Mouse (Mus musculus): ENCODE data around the gene Lix1.

Lix1 gene

GRCm38 (mm10) chr17:17412176-17412575 is 9.7 kb downstream of the Lix1 start:
- DNase-seq (ENCODE audit: low spot score in 2 of 2): no peak

- no peak for DNase-seq (ENCODE audit: low spot score in 2 of 2)
Measured at GRCm38 (mm10) chr17:17414206-17414605, 11.7 kb downstream of the Lix1 start.

GRCm38 (mm10) chr17:17424609-17425307 is 22.3 kb downstream of the Lix1 start:
- DNase-seq (ENCODE audit: low spot score in 2 of 2): no peak

- no peak for DNase-seq (ENCODE audit: low spot score in 2 of 2)
Measured at GRCm38 (mm10) chr17:17425308-17425813, 22.9 kb downstream of the Lix1 start.

GRCm38 (mm10) chr17:17425906-17426305 is 23.4 kb downstream of the Lix1 start:
- no peak for DNase-seq (ENCODE audit: low spot score in 2 of 2)

GRCm38 (mm10) chr17:17428888-17429287 is 26.4 kb downstream of the Lix1 start:
- no peak for DNase-seq (ENCODE audit: low spot score in 2 of 2)

GRCm38 (mm10) chr17:17433679-17434078 is 31.2 kb downstream of the Lix1 start:
- DNase-seq (ENCODE audit: low spot score in 2 of 2): no peak

- no peak for DNase-seq (ENCODE audit: low spot score in 2 of 2)
Measured at GRCm38 (mm10) chr17:17438576-17439191, 36.2 kb downstream of the Lix1 start.

GRCm38 (mm10) chr17:17441876-17442498 is 39.5 kb downstream of the Lix1 start:
- no peak for DNase-seq (ENCODE audit: low spot score in 2 of 2)

- no peak for DNase-seq (ENCODE audit: low spot score in 2 of 2)
Measured at GRCm38 (mm10) chr17:17444297-17444886, 41.9 kb downstream of the Lix1 start.

- no peak for DNase-seq (ENCODE audit: low spot score in 2 of 2)
Measured at GRCm38 (mm10) chr17:17446683-17447082, 44.2 kb downstream of the Lix1 start.

GRCm38 (mm10) chr17:17447821-17448220 is 45.3 kb downstream of the Lix1 start:
- no peak for DNase-seq (ENCODE audit: low spot score in 2 of 2)

- DNase-seq (ENCODE audit: low spot score in 2 of 2): peak in 1 of 2 experiments; percentile 30
Measured at GRCm38 (mm10) chr17:17448737-17449440, 46.4 kb downstream of the Lix1 start.

GRCm38 (mm10) chr17:17449441-17449770 is 46.9 kb downstream of the Lix1 start:
- DNase-seq (ENCODE audit: low spot score in 2 of 2): no peak

GRCm38 (mm10) chr17:17451102-17451501 is 48.6 kb downstream of the Lix1 start:
- DNase-seq (ENCODE audit: low spot score in 2 of 2): no peak

GRCm38 (mm10) chr17:17452617-17453016 is 50.1 kb downstream of the Lix1 start:
- no peak for DNase-seq (ENCODE audit: low spot score in 2 of 2)

GRCm38 (mm10) chr17:17454573-17454972 is 52.1 kb downstream of the Lix1 start:
- no peak for DNase-seq (ENCODE audit: low spot score in 2 of 2)

- no peak for DNase-seq (ENCODE audit: low spot score in 2 of 2)
Measured at GRCm38 (mm10) chr17:17485789-17486188, 83.3 kb downstream of the Lix1 start.

- DNase-seq (ENCODE audit: low spot score in 2 of 2): no peak
Measured at GRCm38 (mm10) chr17:17490820-17491621, 88.5 kb downstream of the Lix1 start.

- DNase-seq (ENCODE audit: low spot score in 2 of 2): no peak
Measured at GRCm38 (mm10) chr17:17491622-17492001, 89.1 kb downstream of the Lix1 start.

- DNase-seq (ENCODE audit: low spot score in 2 of 2): no peak
Measured at GRCm38 (mm10) chr17:17492116-17492515, 89.6 kb downstream of the Lix1 start.

Data from spleen, postnatal 10 days (tissue).